Mouse (Mus musculus) testis, adult 2 months (tissue): Measurements from ENCODE around the gene Gm28635. TPM values are rescaled to one million over a fixed set of nuclear protein-coding genes. Genes with fewer than 3 reads are reported as not detected.
A peak's percentile ranks its signal among the peaks of the same experiment; 100 is the strongest.
"Not testable (repeated sequence)": the region's sequence is repeated elsewhere in the genome, so short reads cannot be mapped to it uniquely, and the experiment has no call there.

Experiments
- H3K27ac ChIP-seq: fragments of 200-500 bp; 2 replicates; pipeline ENCODE4 v1.5.1; 2012; ENCODE audit warnings: low read depth, low read length; ENCODE audit not compliant: control insufficient read depth, insufficient read depth
- H3K27me3 ChIP-seq: fragments of 200-500 bp; 2 replicates; pipeline ENCODE4 v1.6.1; 2012; ENCODE audit warnings: mild to moderate bottlenecking, low read length, moderate library complexity; ENCODE audit not compliant: control insufficient read depth, insufficient read depth
- H3K36me3 ChIP-seq: fragments of 200-500 bp; 2 replicates; pipeline ENCODE4 v1.6.1; 2012; ENCODE audit warnings: mild to moderate bottlenecking, low read length; ENCODE audit not compliant: control insufficient read depth, insufficient read depth
- H3K4me1 ChIP-seq: fragments of 200-500 bp; 2 replicates; pipeline ENCODE4 v1.6.1; 2012; ENCODE audit warnings: low read length; ENCODE audit not compliant: control insufficient read depth, insufficient read depth
- H3K4me3 ChIP-seq: fragments of 200-500 bp; 2 replicates; pipeline ENCODE4 v1.5.1; 2012; ENCODE audit warnings: low read depth, mild to moderate bottlenecking, low read length, moderate library complexity, mixed read lengths; ENCODE audit not compliant: control insufficient read depth
- CTCF ChIP-seq: fragments of 200-500 bp; IDR thresholded peaks from 2 replicates; pipeline ENCODE4 v1.5.1; 2012; ENCODE audit warnings: low read depth, mild to moderate bottlenecking, inconsistent platforms, low read length, moderate library complexity; ENCODE audit not compliant: control insufficient read depth, insufficient read depth, insufficient replicate concordance
- POLR2A ChIP-seq: fragments of 200-500 bp; IDR thresholded peaks from 2 replicates; pipeline ENCODE4 v1.6.1; 2012; ENCODE audit warnings: low read depth, mild to moderate bottlenecking, inconsistent platforms, low read length, moderate library complexity; ENCODE audit not compliant: control insufficient read depth
- polyA plus RNA-seq: library from polyadenylated mRNA; depleted of rRNA; stranded (reverse); fragments of >200 nt; gene quantifications from 2 replicates; pipeline ENCODE4 v1.2.3, GENCODE M21; 2012

The Gm28635 gene
- polyA plus RNA-seq, 1 experiment, result not detected

GRCm38 (mm10) chr2:84688080-84688844, 10.4 kb upstream of the Gm28635 start:
- Histone ChIP-seq H3K4me1 (no peaks in the 10 kb centered on the region), H3K36me3 (peaks cover 2% of the 10 kb centered on the region; the same call in 1 of the 2 replicates), H3K4me3 (no peak overlapping the region), H3K27me3 (no peaks in the 10 kb centered on the region), H3K27ac (no peak overlapping the region; the same call in 1 of the 2 replicates)
- no peak for TF ChIP-seq CTCF
- no peak for TF ChIP-seq POLR2A

DNA sequence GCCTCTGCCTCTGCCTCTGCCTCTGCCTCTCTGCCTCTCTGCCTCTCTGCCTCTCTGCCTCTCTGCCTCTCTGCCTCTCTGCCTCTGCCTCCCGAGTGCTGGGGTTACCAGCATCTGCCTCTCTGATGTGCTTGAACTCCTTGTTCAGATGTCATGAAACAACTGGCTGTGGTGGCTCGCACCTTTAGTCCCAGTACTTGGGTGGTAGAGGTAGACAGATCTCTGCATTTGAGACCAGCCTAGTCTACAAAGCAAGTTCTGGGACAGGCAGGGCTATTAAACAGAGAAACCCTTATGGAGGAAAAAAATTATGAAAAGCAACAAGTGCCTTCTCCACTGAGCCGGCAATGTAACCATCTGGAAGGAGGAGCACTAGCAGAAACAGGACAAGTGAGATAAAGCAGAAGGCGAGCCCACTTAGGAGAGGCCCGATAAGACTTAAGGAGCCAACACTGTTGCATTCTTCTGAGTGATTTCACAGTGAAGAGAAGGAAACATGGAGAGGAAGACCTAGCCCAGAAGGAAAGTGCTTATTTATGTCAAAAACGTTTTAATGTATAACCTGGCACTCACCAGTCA, 4.9 kb upstream of the Gm28635 start:
- no peak overlapping the region for H3K4me3 ChIP-seq
- H3K27ac ChIP-seq, result peak overlapping the region; percentile 39
- H3K27me3 ChIP-seq, result no peaks in the 10 kb centered on the region
- no peaks in the 10 kb centered on the region; the same call in 1 of the 2 replicates for H3K36me3 ChIP-seq
- H3K4me1 ChIP-seq, result no peaks in the 10 kb centered on the region; the same call in 1 of the 2 replicates
- TF ChIP-seq POLR2A, result no peak
- no peak for TF ChIP-seq CTCF

DNA sequence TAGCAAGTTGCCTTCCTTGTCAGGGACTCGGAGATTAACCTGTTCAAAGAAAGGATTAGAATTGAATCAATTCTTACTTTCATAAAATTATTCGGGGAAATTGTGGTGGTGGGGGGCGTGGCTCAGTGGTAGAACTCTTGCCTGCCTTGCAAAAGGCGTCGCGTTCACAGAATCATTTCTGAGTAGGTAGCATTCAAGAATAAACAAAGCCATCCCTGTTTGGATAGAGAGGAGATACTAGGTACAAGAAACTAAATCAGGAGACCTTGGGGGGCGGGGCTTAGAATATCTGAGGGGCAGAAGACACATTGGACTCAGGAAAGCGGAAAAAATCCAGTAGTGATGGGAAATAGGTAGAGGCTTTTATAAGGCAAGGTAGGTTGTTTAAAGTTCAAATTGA, 1.2 kb upstream of the Gm28635 start, which contains the start of gene Tmx2:
Gene Tmx2, minus strand, starts transcription at position 125 of the 400 bp plus-strand sequence.
- peak within 1 kb of the TSS; percentile 99 for H3K27ac ChIP-seq
- H3K27me3 ChIP-seq, result no peaks in the 10 kb centered on the region
- peaks cover 3% of the 10 kb centered on the region for H3K36me3 ChIP-seq
- H3K4me3 ChIP-seq, result peak within 1 kb of the TSS; percentile 100
- peaks cover 2% of the 10 kb centered on the region; the same call in 1 of the 2 replicates for H3K4me1 ChIP-seq
- TF ChIP-seq CTCF (no peak), POLR2A (no peak)

- peaks cover 3% of the 10 kb centered on the region for H3K36me3 ChIP-seq
- peak overlapping the region; percentile 84 for H3K27ac ChIP-seq
- TF ChIP-seq CTCF, result 0 out of 2 replicates have a peak, but pooled peaks have one; percentile 1
- TF ChIP-seq POLR2A, result no peak
- H3K4me1 ChIP-seq, result peaks cover 2% of the 10 kb centered on the region; the same call in 1 of the 2 replicates
- peak overlapping the region; percentile 100 for H3K4me3 ChIP-seq
- no peaks in the 10 kb centered on the region for H3K27me3 ChIP-seq
Measured at GRCm38 (mm10) chr2:84677270-84677967, 422 bp downstream of the Gm28635 start.

DNA sequence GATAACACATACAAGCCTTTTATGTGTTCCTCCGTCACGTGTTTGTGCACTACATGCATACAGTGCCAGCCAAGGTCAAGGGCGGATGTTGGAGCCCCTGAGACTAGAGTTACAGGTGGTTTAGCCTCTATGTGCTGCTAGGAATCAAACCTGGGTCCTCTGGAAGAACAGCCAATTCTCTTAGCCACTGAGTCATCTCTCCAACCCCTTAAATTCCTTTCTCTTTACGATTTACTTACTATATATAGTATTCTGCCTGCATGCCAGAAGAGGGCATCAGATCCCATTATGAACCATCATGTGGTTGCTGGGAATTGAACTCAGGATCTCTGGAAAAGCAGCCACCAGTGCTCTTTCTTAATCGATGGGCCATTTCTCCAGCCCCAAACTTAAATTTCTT, 6.3 kb downstream of the Gm28635 start:
- not testable (repeated sequence) for H3K4me1 ChIP-seq, H3K36me3 ChIP-seq, H3K4me3 ChIP-seq, H3K27me3 ChIP-seq, H3K27ac ChIP-seq

- TF ChIP-seq CTCF (no peak), POLR2A (no peak; the same call in 1 of the 2 replicates)
- peak within 1 kb of the TSS; percentile 90 for H3K4me3 ChIP-seq
- H3K4me1 ChIP-seq, result peaks cover 3% of the 10 kb centered on the region
- H3K36me3 ChIP-seq, result peaks cover 3% of the 10 kb centered on the region
- peak within 1 kb of the TSS; percentile 75 for H3K27ac ChIP-seq
- no peaks in the 10 kb centered on the region for H3K27me3 ChIP-seq
Measured at GRCm38 (mm10) chr2:84670569-84670933, 7.3 kb downstream of the Gm28635 start, which contains the start of gene Selenoh. Gene Selenoh (minus strand): TSS chr2:84670770.
